Comparison of ENCODE assay signal across 27 mouse cellular contexts in the genomic region with DNA sequence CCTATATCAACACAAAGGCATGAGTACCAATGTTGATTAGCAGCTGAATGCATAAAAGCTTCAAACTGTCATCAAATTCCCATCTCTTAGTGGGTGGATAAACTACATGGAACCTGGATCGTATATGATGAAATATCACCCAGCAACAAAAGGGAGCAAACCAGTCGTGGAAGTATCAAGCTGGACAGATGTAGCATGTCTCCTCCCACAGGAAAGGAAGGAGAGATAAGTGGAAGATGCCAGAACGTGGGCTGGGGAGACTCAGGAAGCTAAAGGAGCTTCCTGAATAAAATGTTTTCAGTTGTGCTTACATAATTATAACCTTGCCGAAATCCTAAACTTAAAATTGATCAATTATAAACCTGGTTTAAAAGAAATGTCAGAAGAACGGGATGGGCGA. TPM values are rescaled to one million over a fixed set of nuclear protein-coding genes. Genes with fewer than 3 reads are reported as not detected.
DNase-seq lines count a peak whose midpoint lies in the region; ATAC-seq and TF ChIP-seq lines count a peak whose summit lies in the region.
"Had no signal": no experiment of that assay in that cellular context is flagged by ENCODE, and none has a peak within 500 bp of the region (broad histone marks: within the 10 kb centered on the region; RNA-seq: fewer than 3 reads in every experiment).

No protein-coding gene starts in this region.

- H3K27me3 ChIP-seq in liver, embryonic 12.5 days (replicated peaks) = no peaks in the 10 kb centered on the region
- no peaks in the 10 kb centered on the region for H3K27me3 ChIP-seq in liver, embryonic 11.5 days (replicated peaks; ENCODE audit: control insufficient read depth, insufficient read depth, low read length)
- no peaks in the 10 kb centered on the region for H3K27me3 ChIP-seq in liver, embryonic 14.5 days (ENCODE audit: control insufficient read depth, insufficient read depth, low read length)
- H3K27me3 ChIP-seq: forebrain, embryonic 13.5 days; hindbrain, embryonic 13.5 days had no signal

- H3K27ac ChIP-seq in liver, embryonic 12.5 days = peak overlapping the region; percentile 57
- no peak overlapping the region for H3K27ac ChIP-seq in liver, embryonic 11.5 days (ENCODE audit: low read depth, low read length)
- peak overlapping the region; percentile 58 for H3K27ac ChIP-seq in liver, embryonic 14.5 days
- H3K27ac ChIP-seq: embryonic facial prominence, embryonic 10.5 days; forebrain, embryonic 13.5 days; heart, embryonic 10.5 days; hindbrain, embryonic 13.5 days; hindbrain, postnatal 0 days had no signal

- no peak overlapping the region for H3K4me3 ChIP-seq in liver, embryonic 12.5 days
- no peak overlapping the region for H3K4me3 ChIP-seq in liver, embryonic 11.5 days (ENCODE audit: low read depth, low read length)
- H3K4me3 ChIP-seq in liver, embryonic 14.5 days (ENCODE audit: insufficient read depth in 1 of 2, low read depth in 2 of 2, low read length in 2 of 2) = no peak overlapping the region
- H3K4me3 ChIP-seq: embryonic facial prominence, embryonic 10.5 days; forebrain, embryonic 13.5 days; heart, embryonic 10.5 days; hindbrain, embryonic 13.5 days had no signal

- 0 out of 2 replicates have a peak, but pooled peaks have one; percentile 29 for ATAC-seq in frontal cortex, adult (ENCODE audit: low TSS enrichment)
- no peak for ATAC-seq in liver, embryonic 12.5 days
- ATAC-seq in liver, embryonic 11.5 days (replicated peaks; ENCODE audit: low FRiP score) = no peak
- no peak for ATAC-seq in liver, embryonic 14.5 days (ENCODE audit: insufficient read depth)
- ATAC-seq: forebrain, embryonic 13.5 days; hindbrain, postnatal 0 days had no signal

- H3K36me3 ChIP-seq in liver, embryonic 12.5 days = no peaks in the 10 kb centered on the region
- H3K36me3 ChIP-seq in liver, embryonic 11.5 days (ENCODE audit: control insufficient read depth, insufficient read depth, low read length) = no peaks in the 10 kb centered on the region
- no peaks in the 10 kb centered on the region for H3K36me3 ChIP-seq in liver, embryonic 14.5 days (replicated peaks; ENCODE audit: control insufficient read depth, insufficient read depth, low read depth)
- H3K36me3 ChIP-seq: embryonic facial prominence, embryonic 10.5 days; heart, embryonic 10.5 days; hindbrain, embryonic 13.5 days had no signal

- H3K9me3 ChIP-seq in liver, embryonic 12.5 days (replicated peaks) = no peaks in the 10 kb centered on the region
- H3K9me3 ChIP-seq in liver, embryonic 11.5 days (ENCODE audit: control insufficient read depth, low read length) = no peaks in the 10 kb centered on the region
- H3K9me3 ChIP-seq in liver, embryonic 14.5 days (ENCODE audit: control insufficient read depth, low read length) = no peaks in the 10 kb centered on the region
- H3K9me3 ChIP-seq: embryonic facial prominence, embryonic 10.5 days; forebrain, embryonic 13.5 days; heart, embryonic 10.5 days; hindbrain, embryonic 13.5 days had no signal

- TF ChIP-seq EP300 in liver, embryonic 14.5 days (IDR thresholded peaks at IDR 0.05; ENCODE audit: low read depth) = no peak

- TF ChIP-seq CTCF in liver, embryonic 14.5 days (IDR thresholded peaks at IDR 0.05; ENCODE audit: low read depth) = no peak

- WGBS in liver, embryonic 12.5 days (ENCODE audit: insufficient replicate concordance) = 41% methylated on average over 6 of the region's 6 CpGs
- 48% methylated on average over 6 of the region's 6 CpGs for WGBS in liver, embryonic 11.5 days
- 38% methylated on average over 6 of the region's 6 CpGs for WGBS in liver, embryonic 14.5 days (ENCODE audit: insufficient replicate concordance)

- no peak for DNase-seq in frontal cortex, postnatal 14 days (ENCODE audit: low spot score in 2 of 2)
- no peak for DNase-seq in liver, embryonic 11.5 days (ENCODE audit: low spot score)
- DNase-seq in MEL-GATA-1-ER (ENCODE audit: extremely low read depth, low read depth) = peak; percentile 12
- DNase-seq in liver, embryonic 14.5 days (ENCODE audit: low read depth in 3 of 3, low spot score in 3 of 3) = peak in 2 of 3 experiments; percentile 12 to 48
- DNase-seq in gastrocnemius, postnatal 10 days = no peak
- DNase-seq in adrenal gland, postnatal 25 days = no peak
- DNase-seq: adrenal gland, adult 8-10 months; cerebellum, adult 11-12 months; cerebellum, adult 9-10 months; cerebellum, postnatal 25 days; forebrain, postnatal 0 days; heart, adult 18-20 months; heart, postnatal 10 days; heart, postnatal 4 days had no signal

- H3K9ac ChIP-seq in liver, embryonic 12.5 days = no peak overlapping the region
- H3K9ac ChIP-seq in liver, embryonic 11.5 days (ENCODE audit: low read depth, low read length) = no peak overlapping the region
- H3K9ac ChIP-seq in liver, embryonic 14.5 days (replicated peaks) = no peak overlapping the region
- H3K9ac ChIP-seq: forebrain, embryonic 13.5 days; forebrain, postnatal 0 days; hindbrain, embryonic 13.5 days had no signal

- peaks cover 58% of the 10 kb centered on the region for H3K4me1 ChIP-seq in liver, embryonic 12.5 days
- peaks cover 7% of the 10 kb centered on the region for H3K4me1 ChIP-seq in liver, embryonic 11.5 days (replicated peaks; ENCODE audit: control insufficient read depth, insufficient read depth, low read length)
- peaks cover 45 to 58% of the 10 kb centered on the region in 2 experiments for H3K4me1 ChIP-seq in liver, embryonic 14.5 days (replicated peaks; ENCODE audit: control insufficient read depth in 2 of 2, insufficient read depth in 2 of 2, low read length in 1 of 2)

- 0 out of 2 replicates have a peak overlapping the region, but pooled peaks have one; percentile 15 for H3K4me2 ChIP-seq in liver, embryonic 12.5 days
- H3K4me2 ChIP-seq in liver, embryonic 11.5 days = no peak overlapping the region
- H3K4me2 ChIP-seq in liver, embryonic 14.5 days (ENCODE audit: low read depth) = peak overlapping the region; percentile 31
- H3K4me2 ChIP-seq: forebrain, embryonic 13.5 days; hindbrain, embryonic 13.5 days had no signal

RNA-seq across cellular contexts. Expression of gene Vrk2, which starts 3.3 kb away (rescaled TPM):
- polyA plus RNA-seq in liver, embryonic 12.5 days (2016; fragmentation: Nextera tagmentation; extraction: Ambion mirVana) = 26.5 and 26.7 TPM in 2 replicates
- 23.8 and 26.2 TPM in 2 replicates for polyA plus RNA-seq in liver, embryonic 11.5 days (2014; fragmentation: Nextera tagmentation; extraction: Ambion mirVana)
- 5.2 and 10.5 TPM in 2 replicates for polyA plus RNA-seq in liver, embryonic 14.5 days (2012; rRNA removed)
- polyA plus RNA-seq in liver, embryonic 14.5 days (2014; fragmentation: Nextera tagmentation; extraction: Ambion mirVana) = 23.0 and 24.9 TPM in 2 replicates
- total RNA-seq in gastrocnemius, postnatal 10 days (2021) = 10 to 100 TPM in 1 of 2 experiments, 1 to 10 TPM in 1; 8.3 to 11.0 TPM
- total RNA-seq in adrenal gland, postnatal 25 days (2021) = 9.7 and 14.9 TPM in 2 replicates

RNA-seq across cellular contexts. Expression of gene Gm6899, which starts 4.1 kb away (rescaled TPM):
- polyA plus RNA-seq in liver, embryonic 12.5 days (2016; fragmentation: Nextera tagmentation; extraction: Ambion mirVana) = 0.25 TPM in 1 of 2 replicates, not detected in the other
- not detected in 2 replicates for polyA plus RNA-seq in liver, embryonic 11.5 days (2014; fragmentation: Nextera tagmentation; extraction: Ambion mirVana)
- polyA plus RNA-seq in liver, embryonic 14.5 days (2012; rRNA removed) = not detected in 2 replicates
- polyA plus RNA-seq in liver, embryonic 14.5 days (2014; fragmentation: Nextera tagmentation; extraction: Ambion mirVana) = 0.25 TPM in 1 of 2 replicates, not detected in the other
- not detected for total RNA-seq in gastrocnemius, postnatal 10 days (2021)
- total RNA-seq in adrenal gland, postnatal 25 days (2021) = not detected in 2 replicates
- total RNA-seq: adrenal gland, adult 8-10 months; adrenal gland, postnatal 4 days; forebrain, postnatal 0 days; gastrocnemius, adult 8-10 months; gastrocnemius, postnatal 4 days; heart, adult 18-20 months; heart, postnatal 10 days; heart, postnatal 4 days; hindbrain, postnatal 0 days had no signal
- polyA plus RNA-seq: C2C12; embryonic facial prominence, embryonic 14.5 days; forebrain, embryonic 13.5 days; forebrain, postnatal 0 days; heart, embryonic 10.5 days; heart, embryonic 14.5 days; hindbrain, embryonic 13.5 days; hindbrain, postnatal 0 days had no signal

Comparison
In these comparisons a context has a peak if more than half of its experiments do, and no peak if none do; other contexts are left out.
1. DNase-seq: peak in MEL-GATA-1-ER (single experiment) and liver, embryonic 14.5 days (2 of 3); none in frontal cortex, postnatal 14 days (0 of 2), liver, embryonic 11.5 days (single experiment), gastrocnemius, postnatal 10 days (single experiment) and adrenal gland, postnatal 25 days (single experiment).